Mouse (Mus musculus) stomach, adult 2 months (tissue): ENCODE results near the gene Cfdp1. TPM values are rescaled to one million over a fixed set of nuclear protein-coding genes. Genes with fewer than 3 reads are reported as not detected.

Experiments used
- polyA plus RNA-seq: library from polyadenylated mRNA; depleted of rRNA; stranded (reverse); fragments of >200 nt; gene quantifications from 2 replicates; pipeline ENCODE4 v1.2.3, GENCODE M21; 2012; rRNA removed

The Cfdp1 gene
- polyA plus RNA-seq: 0.32 and 0.55 TPM in 2 replicates

GRCm38 (mm10) chr8:111853861-111854501 is at the start of gene Cfdp1:
Gene Cfdp1 (minus strand): TSS chr8:111854291.

DNA sequence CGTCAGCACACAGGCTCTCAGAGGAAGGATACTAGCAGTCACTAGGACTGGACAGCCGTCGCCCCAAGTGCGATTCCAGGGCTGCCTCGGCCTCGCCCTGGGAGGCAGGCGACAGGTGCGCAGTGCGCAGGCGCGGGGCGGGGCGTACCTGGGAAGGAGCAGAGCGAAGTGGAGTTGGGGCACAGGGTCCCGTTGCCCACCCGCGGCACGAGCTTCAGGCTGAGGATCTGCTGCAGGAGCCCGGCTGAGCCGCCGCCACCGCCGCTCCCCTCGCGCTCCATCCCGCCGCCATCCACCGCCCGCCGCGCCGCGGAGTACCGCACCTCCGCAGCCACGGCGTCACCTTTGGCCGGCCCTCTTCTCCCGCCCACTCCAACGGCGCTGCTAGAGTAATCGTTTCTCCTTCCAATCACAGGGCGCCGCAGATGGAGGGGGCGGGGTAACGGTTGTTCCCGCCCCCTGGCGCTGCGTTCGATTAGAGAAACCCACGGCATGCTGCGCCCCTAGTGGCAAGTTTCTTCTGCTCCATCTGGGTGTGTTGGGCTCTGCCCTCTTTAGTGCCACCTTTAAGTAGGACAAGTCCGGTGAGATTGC is 22.4 kb upstream of the Cfdp1 start, which contains the start of gene Tmem170:
TSS of gene Tmem170 (minus strand) at position 396 of the 594 bp plus-strand sequence.

GRCm38 (mm10) chr8:111743792-111744696 is 110.0 kb downstream of the Cfdp1 start, which contains the start of gene Bcar1:
Gene Bcar1 (minus strand): TSS chr8:111743809.

Other genes with a start within 250 kb of the Cfdp1 start
- gene Ldhd, start 223.9 kb downstream of the Cfdp1 start, polyA plus RNA-seq: 28.3 and 28.6 TPM in 2 replicates
- gene Zfp1, start 210.9 kb downstream of the Cfdp1 start, polyA plus RNA-seq: 1.6 and 2.2 TPM in 2 replicates
- 8.0 and 9.1 TPM in 2 replicates for gene Ctrb1, start 163.3 kb downstream of the Cfdp1 start, polyA plus RNA-seq
- gene Bcar1, start 110.5 kb downstream of the Cfdp1 start, polyA plus RNA-seq: 49.4 and 57.8 TPM in 2 replicates
- 0.98 and 1.1 TPM in 2 replicates for gene Tmem170, start 22.5 kb upstream of the Cfdp1 start, polyA plus RNA-seq
- 0.09 and 0.14 TPM in 2 replicates for gene Chst5, start 56.2 kb upstream of the Cfdp1 start, polyA plus RNA-seq
- 1.6 TPM in 2 replicates for gene Tmem231, start 79.6 kb upstream of the Cfdp1 start, polyA plus RNA-seq
- 4.9 and 5.7 TPM in 2 replicates for gene Gabarapl2, start 86.4 kb upstream of the Cfdp1 start, polyA plus RNA-seq
- gene Adat1, start 138.0 kb upstream of the Cfdp1 start, polyA plus RNA-seq: 0.40 and 0.74 TPM in 2 replicates
- gene Kars, start 157.0 kb upstream of the Cfdp1 start, polyA plus RNA-seq: 8.8 and 11.5 TPM in 2 replicates
- gene Terf2ip, start 157.1 kb upstream of the Cfdp1 start, polyA plus RNA-seq: 2.8 and 3.3 TPM in 2 replicates
- not detected in 2 replicates for gene Gm6793, start 160.7 kb upstream of the Cfdp1 start, polyA plus RNA-seq